Mouse (Mus musculus) monocyte, adult 5-6 weeks (primary cell): ENCODE results near the gene Cc2d1a. TPM values are rescaled to one million over a fixed set of nuclear protein-coding genes. Genes with fewer than 3 reads are reported as not detected.

ENCODE experiments used
- total RNA-seq: library from RNA; stranded (forward); fragments of 200-1000, 200-491, 200-594 nt; gene quantifications from 3 replicates; pipeline ENCODE4 v1.2.3, GENCODE M21; 2017

Cc2d1a gene
- total RNA-seq, 1 experiment from 2014 or later: 8.7 TPM

Other genes starting within 250 kb of the Cc2d1a start
- gene Adgrl1, start 247.8 kb downstream of the Cc2d1a start, total RNA-seq: 0.53 to 4.7 TPM (median 1.5 TPM) in 3 replicates
- 0.10 to 0.58 TPM in 2 of 3 replicates, not detected in the other for gene Gm10644, start 192.7 kb downstream of the Cc2d1a start, total RNA-seq
- 3.5 to 4.9 TPM (median 3.6 TPM) in 3 replicates for gene Asf1b, start 192.4 kb downstream of the Cc2d1a start, total RNA-seq
- 14.5 to 24.5 TPM (median 18.8 TPM) in 3 replicates for gene Prkaca, start 174.9 kb downstream of the Cc2d1a start, total RNA-seq
- gene Samd1, start 150.3 kb downstream of the Cc2d1a start, total RNA-seq: 26.3 to 44.6 TPM (median 35.4 TPM) in 3 replicates
- gene 1700067K01Rik, start 146.4 kb downstream of the Cc2d1a start, total RNA-seq: not detected in 3 replicates
- gene 2210011C24Rik, start 135.8 kb downstream of the Cc2d1a start, total RNA-seq: not detected in 3 replicates
- 0.19 to 0.95 TPM in 2 of 3 replicates, not detected in the other for gene Palm3, start 126.5 kb downstream of the Cc2d1a start, total RNA-seq
- 7.4 to 27.0 TPM (median 8.4 TPM) in 3 replicates for gene Il27ra, start 105.3 kb downstream of the Cc2d1a start, total RNA-seq
- not detected in 3 replicates for gene Rln3, start 102.9 kb downstream of the Cc2d1a start, total RNA-seq
- gene Gm10643, start 82.8 kb downstream of the Cc2d1a start, total RNA-seq: 2.4 to 3.7 TPM (median 2.6 TPM) in 3 replicates
- 8.4 to 15.4 TPM (median 10.1 TPM) in 3 replicates for gene Rfx1, start 81.1 kb downstream of the Cc2d1a start, total RNA-seq
- 19.0 to 27.3 TPM (median 24.0 TPM) in 3 replicates for gene Dcaf15, start 43.2 kb downstream of the Cc2d1a start, total RNA-seq
- gene Podnl1, start 21.9 kb downstream of the Cc2d1a start, total RNA-seq: 0.11 to 0.87 TPM (median 0.57 TPM) in 3 replicates
- 1.8 to 2.1 TPM in 2 of 3 replicates, not detected in the other for gene 4930432K21Rik, start 89 bp upstream of the Cc2d1a start, total RNA-seq
- gene Nanos3, start 37.3 kb upstream of the Cc2d1a start, total RNA-seq: not detected in 3 replicates
- gene Zswim4, start 89.1 kb upstream of the Cc2d1a start, total RNA-seq: 11.8 to 12.1 TPM (median 11.9 TPM) in 3 replicates
- 106 to 180 TPM (median 151 TPM) in 3 replicates for gene D8Ertd738e, start 101.8 kb upstream of the Cc2d1a start, total RNA-seq
- 7.0 to 21.9 TPM (median 15.6 TPM) in 3 replicates for gene Mri1, start 109.4 kb upstream of the Cc2d1a start, total RNA-seq
- 6.4 to 27.2 TPM (median 23.9 TPM) in 3 replicates for gene Ccdc130, start 122.4 kb upstream of the Cc2d1a start, total RNA-seq
- 0.10 to 0.96 TPM in 2 of 3 replicates, not detected in the other for gene Cacna1a, start 240.5 kb upstream of the Cc2d1a start, total RNA-seq